Mouse (Mus musculus): ENCODE data around the gene Ccdc57.

GRCm38 (mm10) chr11:120862819-120863218 is 69.9 kb downstream of the Ccdc57 start:
- no peak for TF ChIP-seq CTCF (IDR thresholded peaks at IDR 0.05; ENCODE audit: low read depth)
- no peak for TF ChIP-seq EP300 (IDR thresholded peaks at IDR 0.05; ENCODE audit: low read depth)
